Mouse (Mus musculus) forebrain, embryonic 14.5 days (tissue): ENCODE measurements at regions not wholly inside any gene's neighbourhood (a gene's known extent, or its start where the extent isn't known, plus 50 kb on each side); places are given as distances from the start of the nearest gene placed in this dataset.
A peak's percentile ranks its signal among the peaks of the same experiment; 100 is the strongest.

Experiments
- ATAC-seq: fragments of 200-750 bp; cut with Nextera tagmentation; 2 replicates; pipeline ENCODE4 v1.8.0; 2017; ENCODE audit warnings: mild to moderate bottlenecking, moderate library complexity
- DNase-seq: peaks from one replicate; pipeline ENCODE4 v3.0.0-alpha.2; 2015; ENCODE audit warnings: low spot score
- H3K27ac ChIP-seq: fragments of 300-500 bp; sonication (generic); 2 replicates; pipeline ENCODE4 v1.5.1; 2014; ENCODE audit warnings: low read depth, mild to moderate bottlenecking, control low read depth, low read length, moderate library complexity
- H3K27me3 ChIP-seq: fragments of 300-500 bp; sonication (generic); replicated peaks from 2 replicates; pipeline ENCODE4 v1.6.1; 2014; ENCODE audit warnings: low read length, control low read depth, mixed read lengths; ENCODE audit not compliant: control insufficient read depth, insufficient read depth
- H3K36me3 ChIP-seq: fragments of 300-500 bp; sonication (generic); 2 replicates; pipeline ENCODE4 v1.6.1; 2014; ENCODE audit warnings: low read length, control low read depth; ENCODE audit not compliant: control insufficient read depth, insufficient read depth
- H3K4me1 ChIP-seq: fragments of 300-500 bp; sonication (generic); 2 replicates; pipeline ENCODE4 v1.6.1; 2014; ENCODE audit warnings: antibody characterized with exemption, low read length, control low read depth; ENCODE audit not compliant: control insufficient read depth, insufficient read depth
- H3K4me2 ChIP-seq: fragments of 300-500 bp; sonication (generic); 2 replicates; pipeline ENCODE4 v1.6.1; 2014; ENCODE audit warnings: mild to moderate bottlenecking, control low read depth, low read length
- H3K4me3 ChIP-seq: fragments of 300-500 bp; sonication (generic); 2 replicates; pipeline ENCODE4 v1.5.1; 2014; ENCODE audit warnings: low read depth, low read length, control low read depth
- H3K9ac ChIP-seq: fragments of 300-500 bp; sonication (generic); 2 replicates; pipeline ENCODE4 v1.6.1; 2014; ENCODE audit warnings: mild to moderate bottlenecking, low read length, control low read depth, moderate library complexity
- H3K9me3 ChIP-seq: fragments of 300-500 bp; sonication (generic); replicated peaks from 2 replicates; pipeline ENCODE4 v1.6.1; 2016; ENCODE audit warnings: low read length, control low read depth, mixed read lengths; ENCODE audit not compliant: control insufficient read depth
- WGBS: fragments of 180-500 bp; shearing (Covaris S2); extraction: QIAGEN DNeasy Blood & Tissue Kit; methylation state at CpG from one replicate; pipeline ENCODE4 v1.1.7; 2014; 5-methylcytosine and 5-hydroxymethylcytosine counted together

DNA sequence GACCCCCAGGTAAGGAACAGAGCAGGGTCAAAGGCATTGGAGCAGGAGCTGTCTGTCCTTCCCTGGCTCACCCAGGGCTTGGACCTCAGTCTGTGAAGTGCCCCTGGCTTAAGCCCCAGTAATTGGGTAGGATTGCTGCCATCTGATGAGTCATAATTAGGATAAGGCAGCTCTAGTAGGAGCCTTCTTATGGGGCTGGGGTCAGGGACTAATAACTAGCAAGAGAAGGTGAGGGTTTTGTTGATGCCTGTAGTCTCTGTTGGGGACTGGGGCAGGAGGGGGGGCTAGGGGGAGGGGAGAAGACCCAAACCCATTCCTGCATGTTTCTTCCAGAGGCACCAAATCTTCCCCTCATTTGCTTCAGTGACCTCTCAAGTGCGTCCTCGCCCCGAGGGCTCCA is 172.4 kb upstream of the Mki67 start:
- 8% methylated on average over 3 of the region's 3 CpGs for WGBS
- Histone ChIP-seq H3K36me3 (no peaks in the 10 kb centered on the region), H3K4me3 (no peak overlapping the region), H3K4me1 (peaks cover 11% of the 10 kb centered on the region), H3K27ac (no peak overlapping the region), H3K27me3 (no peaks in the 10 kb centered on the region), H3K9me3 (0 out of 2 replicates have a peak, but pooled peaks cover 3% of the 10 kb centered on the region), H3K9ac (no peak overlapping the region), H3K4me2 (peak overlapping the region; percentile 42)
- no peak for DNase-seq
- no peak for ATAC-seq

DNA sequence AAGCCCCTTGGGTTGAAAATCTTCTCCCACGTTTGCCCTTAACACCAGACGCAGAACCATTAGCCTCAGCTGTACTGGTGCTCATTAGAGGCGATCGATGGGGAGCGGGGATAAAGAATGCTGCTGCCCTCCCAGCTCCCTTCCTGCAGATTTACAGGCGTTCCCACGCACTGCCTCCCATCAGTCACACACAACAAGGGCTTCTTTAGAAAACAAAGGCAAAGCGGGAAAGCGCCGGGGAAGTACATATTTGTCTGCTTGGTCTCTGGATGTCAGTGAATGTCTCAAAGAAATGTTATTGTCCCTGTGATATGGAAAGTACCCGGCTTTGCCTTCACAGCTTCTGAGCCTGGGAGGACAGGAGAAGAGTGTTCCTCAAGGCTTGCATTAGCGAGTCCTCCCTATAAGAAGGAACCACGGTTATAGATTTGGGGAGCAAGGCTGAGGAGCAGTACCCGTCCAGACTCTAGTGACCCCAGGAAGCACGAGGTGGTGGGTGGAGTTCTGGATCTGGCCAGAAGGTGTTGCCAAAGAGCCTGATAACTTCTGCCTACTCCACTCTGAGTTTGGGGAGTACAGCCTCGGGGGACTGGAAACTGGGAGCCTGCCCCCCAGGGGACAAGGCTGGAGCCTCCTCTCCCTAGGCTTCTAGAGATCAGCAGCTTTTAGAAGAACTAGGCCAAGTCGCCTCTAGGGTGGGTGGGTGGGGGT is 173.0 kb upstream of the Mki67 start:
- peak; percentile 44 for ATAC-seq
- peak; percentile 49 for DNase-seq
- H3K4me1 ChIP-seq, result peaks cover 11% of the 10 kb centered on the region
- 8% methylated on average over 17 of the region's 17 CpGs for WGBS
- H3K4me2 ChIP-seq, result peak overlapping the region; percentile 42
- no peaks in the 10 kb centered on the region for H3K36me3 ChIP-seq
- H3K4me3 ChIP-seq, result no peak overlapping the region
- 0 out of 2 replicates have a peak, but pooled peaks cover 3% of the 10 kb centered on the region for H3K9me3 ChIP-seq
- no peaks in the 10 kb centered on the region for H3K27me3 ChIP-seq
- no peak overlapping the region for H3K9ac ChIP-seq
- H3K27ac ChIP-seq, result peak overlapping the region; percentile 33; the same call in 1 of the 2 replicates

DNA sequence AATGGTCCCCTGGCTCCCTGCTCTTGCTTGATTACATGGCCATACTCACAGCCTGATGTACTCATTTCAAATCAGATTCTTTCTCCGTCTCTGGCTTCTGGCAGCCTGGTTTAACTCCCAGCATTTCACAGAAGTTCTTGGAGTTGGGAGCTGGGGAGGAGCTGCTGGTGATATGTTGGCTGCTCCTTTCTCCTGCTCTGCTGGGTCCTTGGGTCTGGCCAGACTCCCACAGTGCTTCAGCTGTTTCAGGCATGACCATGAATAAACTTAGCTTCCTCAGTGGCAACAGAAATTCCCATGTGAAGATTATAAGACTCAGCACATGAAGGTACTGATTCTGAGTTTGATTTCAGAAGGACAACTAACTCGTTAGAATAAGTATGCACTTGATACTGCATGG is 182.7 kb upstream of the Mki67 start:
- H3K9me3 ChIP-seq, result no peaks in the 10 kb centered on the region
- H3K4me1 ChIP-seq, result no peaks in the 10 kb centered on the region
- ATAC-seq (no peak), DNase-seq (no peak)
- 74% methylated on average over 2 of the region's 2 CpGs for WGBS
- no peak overlapping the region for H3K4me3 ChIP-seq
- no peak overlapping the region for H3K27ac ChIP-seq
- H3K9ac ChIP-seq, result no peak overlapping the region
- no peaks in the 10 kb centered on the region for H3K27me3 ChIP-seq
- H3K4me2 ChIP-seq, result no peak overlapping the region
- no peaks in the 10 kb centered on the region for H3K36me3 ChIP-seq

DNA sequence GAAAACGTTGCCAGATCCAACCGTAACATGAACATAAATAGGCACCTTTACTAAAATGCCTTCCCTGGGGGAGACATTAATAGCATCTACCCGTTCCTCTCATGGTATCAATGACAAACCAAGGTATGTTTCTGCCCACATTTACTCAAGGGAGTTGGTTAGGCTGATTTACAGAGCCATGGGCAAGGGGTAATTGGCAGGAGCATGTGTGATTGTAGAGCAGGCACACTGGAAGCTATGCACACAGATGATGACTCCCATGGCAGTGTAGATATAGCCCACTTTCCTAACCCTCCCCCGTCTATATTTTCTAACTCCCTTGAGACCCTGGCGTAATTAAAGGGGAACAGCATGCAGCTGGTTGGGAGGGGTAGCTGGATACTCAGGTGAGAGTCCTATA is 183.6 kb upstream of the Mki67 start:
- ATAC-seq (no peak), DNase-seq (no peak)
- Histone ChIP-seq H3K4me3 (no peak overlapping the region), H3K4me2 (no peak overlapping the region), H3K27ac (no peak overlapping the region), H3K9ac (no peak overlapping the region), H3K27me3 (no peaks in the 10 kb centered on the region), H3K4me1 (no peaks in the 10 kb centered on the region), H3K9me3 (no peaks in the 10 kb centered on the region), H3K36me3 (no peaks in the 10 kb centered on the region)
- 90% methylated on average over 5 of the region's 5 CpGs for WGBS

DNA sequence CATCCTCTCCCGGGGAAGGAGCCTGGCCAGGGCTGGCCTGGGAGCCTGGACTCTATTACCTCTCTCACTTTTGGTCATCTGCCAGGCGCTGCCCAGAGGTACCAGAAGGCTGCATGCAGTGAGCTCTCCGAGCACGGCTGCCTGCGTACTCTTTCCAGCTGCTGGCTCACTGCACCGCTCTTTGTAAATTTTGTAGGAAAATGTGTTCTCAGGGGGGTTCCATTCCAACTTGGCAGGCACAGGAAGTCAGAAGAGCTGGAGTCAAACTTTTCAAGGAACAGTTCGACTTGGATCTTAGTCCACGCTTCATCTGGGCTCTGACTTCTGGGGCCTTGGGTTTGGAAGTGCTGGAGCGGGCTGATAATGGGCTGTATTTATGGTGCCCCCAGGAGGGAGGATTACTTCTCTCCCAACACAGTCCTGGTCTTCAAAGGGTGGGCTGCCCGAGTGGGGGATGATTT is 184.7 kb upstream of the Mki67 start:
- 58% methylated on average over 10 of the region's 10 CpGs for WGBS
- no peaks in the 10 kb centered on the region for H3K36me3 ChIP-seq
- no peaks in the 10 kb centered on the region for H3K4me1 ChIP-seq
- DNase-seq (peak; percentile 24), ATAC-seq (no peak)
- H3K9me3 ChIP-seq, result no peaks in the 10 kb centered on the region
- H3K27me3 ChIP-seq, result no peaks in the 10 kb centered on the region
- no peak overlapping the region for H3K4me3 ChIP-seq
- H3K9ac ChIP-seq, result no peak overlapping the region
- H3K4me2 ChIP-seq, result no peak overlapping the region
- H3K27ac ChIP-seq, result no peak overlapping the region

DNA sequence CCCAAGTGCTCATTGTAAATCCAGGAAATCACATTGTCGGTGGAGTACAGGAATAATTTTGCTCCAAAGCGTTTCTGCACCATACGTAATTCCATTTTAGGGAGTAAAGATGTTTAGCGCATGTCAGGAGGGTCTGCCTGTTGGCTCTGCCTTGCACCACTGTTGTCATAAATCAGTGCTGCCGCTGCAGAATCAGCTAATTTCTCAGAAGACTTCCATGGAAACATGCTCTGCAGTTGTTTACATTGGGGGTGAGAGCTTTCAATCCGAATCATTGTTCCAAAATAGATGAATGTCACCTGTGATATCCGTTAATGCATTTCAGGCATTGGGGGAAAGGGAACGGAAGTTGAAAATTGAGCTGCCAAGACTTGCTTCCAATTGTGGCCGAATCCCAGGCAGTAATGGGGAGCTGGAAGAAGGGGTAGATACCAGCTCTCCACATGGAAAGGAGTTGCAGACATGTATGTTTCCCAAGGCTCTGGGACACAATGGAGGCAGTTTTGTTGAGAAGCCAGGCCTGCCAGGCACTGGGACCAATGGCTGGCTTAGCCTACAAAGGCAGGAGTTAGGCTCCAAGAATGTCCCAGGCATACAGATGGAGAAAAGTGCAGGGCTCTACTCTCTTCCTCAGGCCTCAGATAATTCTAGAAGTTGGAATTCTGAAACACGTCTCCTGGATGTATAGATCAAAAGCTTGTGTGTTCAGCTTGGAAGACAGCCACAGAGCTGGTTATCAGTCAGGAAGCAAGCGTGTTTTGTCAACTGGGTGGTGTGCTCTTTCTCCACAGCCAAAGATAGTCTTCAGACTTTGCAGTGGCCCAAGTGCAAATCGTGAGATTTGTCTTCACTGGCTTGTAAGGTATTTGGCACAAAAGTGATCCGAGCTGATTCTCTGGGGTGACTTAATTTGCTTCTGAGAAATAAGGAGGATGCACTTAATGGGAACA is 186.2 kb upstream of the Mki67 start:
- H3K4me1 ChIP-seq, result no peaks in the 10 kb centered on the region
- no peak overlapping the region for H3K9ac ChIP-seq
- H3K27ac ChIP-seq, result no peak overlapping the region
- H3K36me3 ChIP-seq, result no peaks in the 10 kb centered on the region
- H3K9me3 ChIP-seq, result no peaks in the 10 kb centered on the region
- H3K4me3 ChIP-seq, result no peak overlapping the region
- no peak for ATAC-seq
- no peak overlapping the region for H3K4me2 ChIP-seq
- no peaks in the 10 kb centered on the region for H3K27me3 ChIP-seq
- DNase-seq, result no peak
- 90% methylated on average over 13 of the region's 13 CpGs for WGBS

DNA sequence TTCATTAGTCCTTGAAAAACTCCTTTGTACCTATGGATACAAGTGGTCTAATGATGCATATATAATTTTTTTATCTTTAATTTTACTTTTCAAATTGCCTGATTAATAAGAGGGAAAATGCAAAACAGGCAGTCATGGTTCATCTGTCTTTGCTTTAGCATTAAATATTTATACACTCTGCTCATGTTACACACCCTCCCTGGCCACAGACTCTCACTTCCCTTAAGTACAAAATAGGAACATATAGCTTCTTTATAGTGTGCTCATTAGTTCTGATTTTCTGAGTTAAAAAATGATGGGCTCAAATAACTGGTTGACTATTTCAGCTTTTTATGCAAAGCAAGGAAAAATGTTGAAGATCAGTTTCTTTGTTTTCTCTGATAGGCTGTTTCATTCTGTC is 195.2 kb upstream of the Mki67 start:
- Histone ChIP-seq H3K36me3 (no peaks in the 10 kb centered on the region), H3K9ac (no peak overlapping the region), H3K27me3 (no peaks in the 10 kb centered on the region), H3K4me1 (no peaks in the 10 kb centered on the region), H3K4me2 (no peak overlapping the region), H3K9me3 (no peaks in the 10 kb centered on the region), H3K4me3 (no peak overlapping the region), H3K27ac (no peak overlapping the region)
- ATAC-seq (no peak), DNase-seq (no peak)

DNA sequence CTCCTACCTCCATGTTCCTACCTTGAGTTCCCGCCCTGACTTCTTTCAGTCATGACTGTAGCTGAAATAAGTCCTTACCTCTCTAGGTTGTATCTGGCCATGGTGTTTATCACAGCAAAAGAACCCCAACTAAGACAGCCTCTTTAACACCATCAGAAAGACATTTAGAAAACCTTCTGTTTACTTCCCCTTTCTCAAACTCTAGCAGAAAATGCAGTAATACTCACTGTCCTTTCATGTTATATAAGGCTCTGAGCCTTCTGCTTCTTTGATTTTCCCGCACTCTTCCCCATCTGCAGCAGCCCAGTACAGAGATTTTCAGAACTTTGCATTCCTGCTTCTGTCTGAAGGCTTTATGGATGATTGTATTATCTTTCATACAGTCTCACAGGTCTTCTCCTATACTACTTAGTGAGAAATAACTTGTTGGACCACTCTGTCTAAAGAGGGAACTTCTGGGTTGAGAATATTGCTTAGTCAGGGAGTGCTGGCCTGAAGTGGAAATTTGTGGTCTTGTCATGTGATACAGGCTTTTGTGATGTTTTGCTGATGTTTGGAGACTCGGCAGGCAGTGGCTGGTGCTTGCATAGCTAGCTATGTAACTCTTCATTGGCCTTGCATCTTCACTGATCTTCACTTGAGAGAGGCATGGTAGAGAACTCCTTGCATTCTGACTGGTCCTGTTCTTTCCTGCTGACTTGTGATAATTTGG is 197.9 kb upstream of the Mki67 start:
- DNase-seq, result no peak
- no peak overlapping the region for H3K4me2 ChIP-seq

More for the DNA sequence above, 197.9 kb upstream of the Mki67 start:
- Histone ChIP-seq H3K4me1 (no peaks in the 10 kb centered on the region), H3K27ac (no peak overlapping the region), H3K27me3 (no peaks in the 10 kb centered on the region), H3K4me3 (no peak overlapping the region), H3K9ac (no peak overlapping the region), H3K36me3 (no peaks in the 10 kb centered on the region), H3K9me3 (no peaks in the 10 kb centered on the region)
- 87% methylated on average over 3 of the region's 3 CpGs for WGBS
- no peak for ATAC-seq
